Mouse (Mus musculus): Measurements from ENCODE around the gene Gm49601. TPM values are rescaled to one million over a fixed set of nuclear protein-coding genes. Genes with fewer than 3 reads are reported as not detected.

Gm49601 gene
- polyA plus RNA-seq, 1 experiment from 2014 or later = 4.3 TPM

- peaks cover 39% of the 10 kb centered on the region for H3K4me1 ChIP-seq (replicated peaks)
- H3K27me3 ChIP-seq (replicated peaks) = peaks cover 26% of the 10 kb centered on the region
- peak overlapping the region; percentile 81 for H3K4me3 ChIP-seq (replicated peaks)
- H3K36me3 ChIP-seq = peaks cover 6% of the 10 kb centered on the region; the same call in 1 of the 2 replicates
- WGBS = 66% methylated on average over 7 of the region's 7 CpGs
- ATAC-seq = peak; percentile 18
- peak overlapping the region; percentile 79 for H3K9ac ChIP-seq
- no peaks in the 10 kb centered on the region for H3K9me3 ChIP-seq
- peak overlapping the region; percentile 88 for H3K4me2 ChIP-seq (replicated peaks)
- H3K27ac ChIP-seq = no peak overlapping the region; the same call in 1 of the 2 replicates
Observed at GRCm38 (mm10) chr16:18628206-18628947, 2.1 kb upstream of the Gm49601 start.

GRCm38 (mm10) chr16:18627163-18627562 is 936 bp upstream of the Gm49601 start:
- Histone ChIP-seq H3K27ac (no peak overlapping the region), H3K4me1 (replicated peaks) (peaks cover 34% of the 10 kb centered on the region), H3K4me3 (replicated peaks) (peak overlapping the region; percentile 49; the same call in 1 of the 2 replicates), H3K4me2 (replicated peaks) (peak overlapping the region; percentile 88), H3K9ac (0 out of 2 replicates have a peak overlapping the region, but pooled peaks have one; percentile 20), H3K9me3 (no peaks in the 10 kb centered on the region), H3K27me3 (replicated peaks) (peaks cover 38% of the 10 kb centered on the region), H3K36me3 (peaks cover 12% of the 10 kb centered on the region; the same call in 1 of the 2 replicates)
- 59% methylated on average over 3 of the region's 3 CpGs for WGBS
- no peak for ATAC-seq

- peaks cover 52% of the 10 kb centered on the region for H3K27me3 ChIP-seq (replicated peaks)
- peak overlapping the region; percentile 49 for H3K4me3 ChIP-seq (replicated peaks)
- peaks cover 12% of the 10 kb centered on the region; the same call in 1 of the 2 replicates for H3K36me3 ChIP-seq
- no peak overlapping the region for H3K27ac ChIP-seq
- ATAC-seq = peak; percentile 1; the same call in 1 of the 2 replicates
- peak overlapping the region; percentile 88 for H3K4me2 ChIP-seq (replicated peaks)
- H3K9ac ChIP-seq = peak overlapping the region; percentile 47
- H3K4me1 ChIP-seq (replicated peaks) = peaks cover 41% of the 10 kb centered on the region
- no peaks in the 10 kb centered on the region for H3K9me3 ChIP-seq
- 30% methylated on average over 26 of the region's 26 CpGs for WGBS
Observed at GRCm38 (mm10) chr16:18625791-18626311, 376 bp downstream of the Gm49601 start.

- WGBS = 66% methylated on average over 14 of the region's 14 CpGs
Observed at GRCm38 (mm10) chr16:18625097-18625496, 1.1 kb downstream of the Gm49601 start.

GRCm38 (mm10) chr16:18624641-18625040 is 1.6 kb downstream of the Gm49601 start:
- WGBS = 69% methylated on average over 15 of the region's 15 CpGs
- peaks cover 45% of the 10 kb centered on the region for H3K4me1 ChIP-seq (replicated peaks)
- H3K27me3 ChIP-seq (replicated peaks) = peaks cover 64% of the 10 kb centered on the region
- H3K4me3 ChIP-seq (replicated peaks) = no peak overlapping the region
- H3K27ac ChIP-seq = no peak overlapping the region
- H3K9me3 ChIP-seq = no peaks in the 10 kb centered on the region
- H3K4me2 ChIP-seq (replicated peaks) = no peak overlapping the region
- no peak overlapping the region for H3K9ac ChIP-seq
- H3K36me3 ChIP-seq = peaks cover 12% of the 10 kb centered on the region; the same call in 1 of the 2 replicates
- ATAC-seq = no peak

More at GRCm38 (mm10) chr16:18625097-18625496, 1.1 kb downstream of the Gm49601 start:
- Histone ChIP-seq H3K27me3 (replicated peaks) (peaks cover 59% of the 10 kb centered on the region), H3K9me3 (no peaks in the 10 kb centered on the region), H3K36me3 (peaks cover 12% of the 10 kb centered on the region; the same call in 1 of the 2 replicates), H3K9ac (no peak overlapping the region), H3K4me2 (replicated peaks) (no peak overlapping the region), H3K4me3 (replicated peaks) (no peak overlapping the region), H3K27ac (no peak overlapping the region), H3K4me1 (replicated peaks) (peaks cover 45% of the 10 kb centered on the region)
- ATAC-seq = no peak

- 68% methylated on average over 15 of the region's 15 CpGs for WGBS
- H3K4me1 ChIP-seq (replicated peaks) = peaks cover 41% of the 10 kb centered on the region
- peaks cover 12% of the 10 kb centered on the region; the same call in 1 of the 2 replicates for H3K36me3 ChIP-seq
- H3K27ac ChIP-seq = no peak overlapping the region
- no peak for ATAC-seq
- H3K4me2 ChIP-seq (replicated peaks) = no peak overlapping the region
- H3K4me3 ChIP-seq (replicated peaks) = no peak overlapping the region
- no peaks in the 10 kb centered on the region for H3K9me3 ChIP-seq
- H3K9ac ChIP-seq = no peak overlapping the region
- peaks cover 71% of the 10 kb centered on the region for H3K27me3 ChIP-seq (replicated peaks)
Observed at GRCm38 (mm10) chr16:18623751-18624540, 2.3 kb downstream of the Gm49601 start.

- Histone ChIP-seq H3K4me1 (replicated peaks) (peaks cover 33% of the 10 kb centered on the region), H3K4me3 (replicated peaks) (no peak overlapping the region), H3K9ac (no peak overlapping the region), H3K27me3 (replicated peaks) (peaks cover 78% of the 10 kb centered on the region), H3K4me2 (replicated peaks) (no peak overlapping the region), H3K9me3 (no peaks in the 10 kb centered on the region), H3K36me3 (peaks cover 12% of the 10 kb centered on the region; the same call in 1 of the 2 replicates), H3K27ac (no peak overlapping the region)
- no peak for ATAC-seq
- 64% methylated on average over 29 of the region's 29 CpGs for WGBS
Observed at GRCm38 (mm10) chr16:18622916-18623750, 3.1 kb downstream of the Gm49601 start.

GRCm38 (mm10) chr16:18622019-18622418 is 4.2 kb downstream of the Gm49601 start, which contains the start of gene Gp1bb:
Gene Gp1bb (minus strand): TSS chr16:18622403.
- no peak within 1 kb of the TSS for H3K9ac ChIP-seq
- H3K27ac ChIP-seq = no peak within 1 kb of the TSS
- peaks cover 32% of the 10 kb centered on the region for H3K4me1 ChIP-seq (replicated peaks)
- peaks cover 12% of the 10 kb centered on the region; the same call in 1 of the 2 replicates for H3K36me3 ChIP-seq
- ATAC-seq = no peak
- peak within 1 kb of the TSS; percentile 95 for H3K4me2 ChIP-seq (replicated peaks)
- 39% methylated on average over 17 of the region's 17 CpGs for WGBS
- H3K9me3 ChIP-seq = no peaks in the 10 kb centered on the region
- H3K4me3 ChIP-seq (replicated peaks) = peak within 1 kb of the TSS; percentile 49
- peaks cover 78% of the 10 kb centered on the region for H3K27me3 ChIP-seq (replicated peaks)

- no peak for ATAC-seq
- Histone ChIP-seq H3K4me2 (replicated peaks) (peak overlapping the region; percentile 95), H3K4me3 (replicated peaks) (peak overlapping the region; percentile 49), H3K4me1 (replicated peaks) (peaks cover 29% of the 10 kb centered on the region), H3K36me3 (peaks cover 12% of the 10 kb centered on the region; the same call in 1 of the 2 replicates), H3K9ac (no peak overlapping the region; the same call in 1 of the 2 replicates), H3K27ac (no peak overlapping the region), H3K27me3 (replicated peaks) (peaks cover 78% of the 10 kb centered on the region), H3K9me3 (no peaks in the 10 kb centered on the region)
- WGBS = 12% methylated on average over 38 of the region's 38 CpGs
Observed at GRCm38 (mm10) chr16:18621362-18622001, 4.7 kb downstream of the Gm49601 start.

GRCm38 (mm10) chr16:18620601-18621361 is 5.4 kb downstream of the Gm49601 start:
- Histone ChIP-seq H3K27ac (no peak overlapping the region), H3K36me3 (peaks cover 12% of the 10 kb centered on the region; the same call in 1 of the 2 replicates), H3K4me2 (replicated peaks) (peak overlapping the region; percentile 95), H3K27me3 (replicated peaks) (peaks cover 78% of the 10 kb centered on the region), H3K4me3 (replicated peaks) (peak overlapping the region; percentile 49), H3K9me3 (no peaks in the 10 kb centered on the region), H3K4me1 (replicated peaks) (peaks cover 22% of the 10 kb centered on the region), H3K9ac (peak overlapping the region; percentile 6; the same call in 1 of the 2 replicates)
- 1% methylated on average over 74 of the region's 74 CpGs for WGBS
- peak; percentile 44 for ATAC-seq

Measured in intestine, embryonic 15.5 days (tissue).